Mouse (Mus musculus): ENCODE measurements around the gene Pth1r.
A peak's percentile ranks its signal among the peaks of the same experiment; 100 is the strongest.

- TF ChIP-seq CTCF (IDR thresholded peaks at IDR 0.05; ENCODE audit: low read depth): no peak
- peak; percentile 84 for TF ChIP-seq EP300 (optimal IDR thresholded peaks at IDR 0.05)
Measured at GRCm38 (mm10) chr9:110685591-110685990, 61.4 kb downstream of the Pth1r start.

Measured in stomach, postnatal 0 days (tissue).